8 mouse cellular contexts compared by ENCODE assay signal in genomic region chr1:44147563-44148381, GRCm38 (mm10). TPM values are rescaled to one million over a fixed set of nuclear protein-coding genes. Genes with fewer than 3 reads are reported as not detected.
A peak's percentile ranks its signal among the peaks of the same experiment; 100 is the strongest.
DNase-seq lines count a peak whose midpoint lies in the region; ATAC-seq lines count a peak whose summit lies in the region.

Gene Ercc5 (plus strand): TSS chr1:44147744.

- DNase-seq in Muller cell, postnatal 12 days (ENCODE audit: inconsistent ontology term) = peak; percentile 94
- DNase-seq in cerebellum, adult 9-11 months = peak; percentile 85
- DNase-seq in frontal cortex, adult 2 months (ENCODE audit: extremely low spot score in 1 of 2, low spot score in 1 of 2) = peak; percentile 76 to 90
- DNase-seq in layer of hippocampus, postnatal 14 days (ENCODE audit: low spot score in 2 of 2) = peak; percentile 82 to 91
- peak; percentile 88 for DNase-seq in lung, postnatal 14 days
- DNase-seq in retina, adult 2 months (ENCODE audit: low read depth, low spot score) = peak; percentile 68
- peak; percentile 82 to 86 for DNase-seq in thymus, postnatal 36 days

- peak; percentile 97 for ATAC-seq in hindbrain, embryonic 12.5 days (ENCODE audit: low FRiP score)

- peaks cover 12% of the 10 kb centered on the region for H3K36me3 ChIP-seq in hindbrain, embryonic 12.5 days

- H3K9ac ChIP-seq in hindbrain, embryonic 12.5 days = peak within 1 kb of the TSS; percentile 84

- H3K4me1 ChIP-seq in hindbrain, embryonic 12.5 days = peaks cover 3% of the 10 kb centered on the region; the same call in 1 of the 2 replicates

- peak within 1 kb of the TSS; percentile 63 for H3K4me3 ChIP-seq in hindbrain, embryonic 12.5 days

- peak within 1 kb of the TSS; percentile 59 for H3K4me2 ChIP-seq in hindbrain, embryonic 12.5 days (replicated peaks)

- under 1% methylated on average over 66 of the region's 66 CpGs for WGBS in hindbrain, embryonic 12.5 days

- H3K27ac ChIP-seq in hindbrain, embryonic 12.5 days = peak within 1 kb of the TSS; percentile 97

- 0 out of 2 replicates have a peak, but pooled peaks cover 3% of the 10 kb centered on the region for H3K9me3 ChIP-seq in hindbrain, embryonic 12.5 days (replicated peaks)

- H3K27me3 ChIP-seq in hindbrain, embryonic 12.5 days = no peaks in the 10 kb centered on the region

RNA-seq across cellular contexts. Expression of gene Ercc5, which starts in this region (rescaled TPM):
- polyA plus RNA-seq in frontal cortex, adult 2 months (2012; rRNA removed) = 21.3 and 22.3 TPM in 2 replicates
- polyA plus RNA-seq in hindbrain, embryonic 12.5 days (2016; fragmentation: Nextera tagmentation; extraction: Ambion mirVana) = 41.3 and 49.4 TPM in 2 replicates
- total RNA-seq in layer of hippocampus, postnatal 14 days (2021) = 10 to 100 TPM; 18.4 to 22.5 TPM

Comparison
In these comparisons a context has a peak if more than half of its experiments do, and no peak if none do; other contexts are left out.
1. Peak in every context shown above with its lines: DNase-seq, ATAC-seq, H3K4me3 ChIP-seq and H3K27ac ChIP-seq.